Comparison of ENCODE assay signal across 10 mouse cellular contexts in the genomic region with DNA sequence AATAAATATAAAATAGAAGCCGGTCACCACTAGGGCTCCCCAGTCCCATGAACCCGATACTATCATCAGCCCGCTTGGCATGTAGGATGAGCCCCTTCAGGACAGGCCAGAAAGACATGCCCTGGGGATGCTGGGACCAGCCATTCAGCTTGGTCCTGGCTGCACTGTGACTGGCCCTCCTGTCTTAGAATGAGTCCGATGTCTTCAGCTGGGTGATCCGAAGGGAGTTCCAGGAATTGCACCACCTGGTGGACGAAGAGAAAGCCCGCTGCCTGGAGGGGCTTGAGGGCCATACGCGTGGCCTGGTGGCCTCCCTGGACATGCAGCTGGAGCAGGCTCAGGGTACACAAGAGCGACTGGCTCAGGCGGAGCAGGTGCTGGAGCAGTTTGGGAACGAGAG. TPM values are rescaled to one million over a fixed set of nuclear protein-coding genes. Genes with fewer than 3 reads are reported as not detected.
DNase-seq lines count a peak whose midpoint lies in the region; ATAC-seq lines count a peak whose summit lies in the region.
"Had no signal": no experiment of that assay in that cellular context is flagged by ENCODE, and none has a peak within 500 bp of the region (broad histone marks: within the 10 kb centered on the region; RNA-seq: fewer than 3 reads in every experiment).

No protein-coding gene starts in this region.

- 34% methylated on average over 12 of the region's 12 CpGs for WGBS in neural tube, embryonic 15.5 days
- WGBS in hindbrain, embryonic 14.5 days, result 28% methylated on average over 12 of the region's 12 CpGs
- WGBS in midbrain, embryonic 14.5 days, result 30% methylated on average over 12 of the region's 12 CpGs

- no peak for ATAC-seq in neural tube, embryonic 15.5 days (ENCODE audit: low FRiP score)
- 0 out of 2 replicates have a peak, but pooled peaks have one; percentile 27 for ATAC-seq in hindbrain, embryonic 14.5 days (ENCODE audit: low FRiP score)
- ATAC-seq in midbrain, embryonic 14.5 days (ENCODE audit: low FRiP score, low TSS enrichment), result no peak

- 0 out of 2 replicates have a peak, but pooled peaks cover 3% of the 10 kb centered on the region for H3K4me1 ChIP-seq in neural tube, embryonic 15.5 days
- H3K4me1 ChIP-seq in hindbrain, embryonic 14.5 days (replicated peaks; ENCODE audit: control insufficient read depth, insufficient read depth, low read length), result no peaks in the 10 kb centered on the region
- H3K4me1 ChIP-seq in midbrain, embryonic 14.5 days (ENCODE audit: control insufficient read depth, insufficient read depth, low read length), result no peaks in the 10 kb centered on the region
- H3K4me1 ChIP-seq: hindbrain, embryonic 15.5 days had no signal

- no peaks in the 10 kb centered on the region for H3K27me3 ChIP-seq in neural tube, embryonic 15.5 days (replicated peaks)
- no peaks in the 10 kb centered on the region for H3K27me3 ChIP-seq in hindbrain, embryonic 14.5 days (ENCODE audit: control insufficient read depth, insufficient read depth, low read length)
- no peaks in the 10 kb centered on the region; the same call in 1 of the 2 replicates for H3K27me3 ChIP-seq in midbrain, embryonic 14.5 days (ENCODE audit: control insufficient read depth, insufficient read depth, low read length)
- H3K27me3 ChIP-seq: hindbrain, embryonic 15.5 days had no signal

- H3K4me3 ChIP-seq in neural tube, embryonic 15.5 days (replicated peaks), result no peak overlapping the region
- H3K4me3 ChIP-seq in hindbrain, embryonic 14.5 days (replicated peaks; ENCODE audit: low read length), result no peak overlapping the region
- no peak overlapping the region for H3K4me3 ChIP-seq in midbrain, embryonic 14.5 days (replicated peaks; ENCODE audit: low read depth, low read length)
- H3K4me3 ChIP-seq: hindbrain, embryonic 15.5 days had no signal

- no peak overlapping the region for H3K27ac ChIP-seq in neural tube, embryonic 15.5 days (replicated peaks)
- H3K27ac ChIP-seq in hindbrain, embryonic 14.5 days, result no peak overlapping the region
- H3K27ac ChIP-seq in midbrain, embryonic 14.5 days (replicated peaks; ENCODE audit: low read depth, low read length), result no peak overlapping the region
- H3K27ac ChIP-seq: hindbrain, embryonic 15.5 days had no signal

- no peaks in the 10 kb centered on the region for H3K36me3 ChIP-seq in neural tube, embryonic 15.5 days
- H3K36me3 ChIP-seq in hindbrain, embryonic 14.5 days (replicated peaks; ENCODE audit: control insufficient read depth, insufficient read depth), result no peaks in the 10 kb centered on the region
- H3K36me3 ChIP-seq in midbrain, embryonic 14.5 days (ENCODE audit: control insufficient read depth, insufficient read depth, low read length), result no peaks in the 10 kb centered on the region
- H3K36me3 ChIP-seq: hindbrain, embryonic 15.5 days had no signal

- H3K4me2 ChIP-seq in neural tube, embryonic 15.5 days, result no peak overlapping the region
- H3K4me2 ChIP-seq in hindbrain, embryonic 14.5 days (replicated peaks), result no peak overlapping the region
- H3K4me2 ChIP-seq in midbrain, embryonic 14.5 days (ENCODE audit: low read length), result no peak overlapping the region
- H3K4me2 ChIP-seq: hindbrain, embryonic 15.5 days had no signal

- DNase-seq in cerebellum, postnatal 10 days, result peak; percentile 59 to 66
- DNase-seq in cerebellum, adult 9-11 months, result no peak
- DNase-seq in neural tube, embryonic 10.5 days (ENCODE audit: extremely low spot score, low spot score), result peak; percentile 50
- DNase-seq in hindbrain, embryonic 14.5 days (ENCODE audit: low spot score), result peak; percentile 30
- peak; percentile 72 for DNase-seq in midbrain, embryonic 14.5 days
- no peak for DNase-seq in adipocyte (ENCODE audit: low spot score)
- no peak for DNase-seq in right cerebral cortex, postnatal 14 days

- no peaks in the 10 kb centered on the region for H3K9me3 ChIP-seq in neural tube, embryonic 15.5 days (replicated peaks)
- H3K9me3 ChIP-seq in hindbrain, embryonic 14.5 days (ENCODE audit: control insufficient read depth, low read length), result no peaks in the 10 kb centered on the region
- H3K9me3 ChIP-seq in midbrain, embryonic 14.5 days (ENCODE audit: control insufficient read depth, low read length), result no peaks in the 10 kb centered on the region
- H3K9me3 ChIP-seq: G1E; hindbrain, embryonic 15.5 days had no signal

- H3K9ac ChIP-seq in neural tube, embryonic 15.5 days (replicated peaks), result no peak overlapping the region
- no peak overlapping the region for H3K9ac ChIP-seq in hindbrain, embryonic 14.5 days
- H3K9ac ChIP-seq in midbrain, embryonic 14.5 days (replicated peaks; ENCODE audit: low read length), result no peak overlapping the region
- H3K9ac ChIP-seq: hindbrain, embryonic 15.5 days had no signal

RNA-seq across cellular contexts. Expression of gene Nsun5, which starts 6.2 kb away (rescaled TPM):
- 29.4 and 31.8 TPM in 2 replicates for polyA plus RNA-seq in neural tube, embryonic 15.5 days (2015; fragmentation: Nextera tagmentation; extraction: Ambion mirVana)
- polyA plus RNA-seq in hindbrain, embryonic 14.5 days (2014; fragmentation: Nextera tagmentation; extraction: Ambion mirVana), result 21.1 and 21.9 TPM in 2 replicates
- polyA plus RNA-seq in midbrain, embryonic 14.5 days (2014; fragmentation: Nextera tagmentation; extraction: Ambion mirVana), result 21.9 and 30.9 TPM in 2 replicates

RNA-seq across cellular contexts. Expression of gene Trim50, which starts 10.4 kb away (rescaled TPM):
- polyA plus RNA-seq in neural tube, embryonic 15.5 days (2015; fragmentation: Nextera tagmentation; extraction: Ambion mirVana), result 0.13 TPM in 1 of 2 replicates, not detected in the other
- not detected in 2 replicates for polyA plus RNA-seq in hindbrain, embryonic 14.5 days (2014; fragmentation: Nextera tagmentation; extraction: Ambion mirVana)
- polyA plus RNA-seq in midbrain, embryonic 14.5 days (2014; fragmentation: Nextera tagmentation; extraction: Ambion mirVana), result not detected in 2 replicates
- polyA plus RNA-seq: G1E; hindbrain, embryonic 15.5 days had no signal

RNA-seq across cellular contexts. Expression of gene Fkbp6, which starts 13.7 kb away (rescaled TPM):
- 0.20 TPM in 1 of 2 replicates, not detected in the other for polyA plus RNA-seq in neural tube, embryonic 15.5 days (2015; fragmentation: Nextera tagmentation; extraction: Ambion mirVana)
- polyA plus RNA-seq in hindbrain, embryonic 14.5 days (2014; fragmentation: Nextera tagmentation; extraction: Ambion mirVana), result 0.24 TPM in 1 of 2 replicates, not detected in the other
- polyA plus RNA-seq in midbrain, embryonic 14.5 days (2014; fragmentation: Nextera tagmentation; extraction: Ambion mirVana), result 0.38 TPM in 1 of 2 replicates, not detected in the other
- polyA plus RNA-seq: G1E had no signal

RNA-seq across cellular contexts. Expression of gene Pom121, which starts 30.8 kb away (rescaled TPM):
- 7.7 and 9.5 TPM in 2 replicates for polyA plus RNA-seq in neural tube, embryonic 15.5 days (2015; fragmentation: Nextera tagmentation; extraction: Ambion mirVana)
- polyA plus RNA-seq in hindbrain, embryonic 14.5 days (2014; fragmentation: Nextera tagmentation; extraction: Ambion mirVana), result 12.4 and 12.7 TPM in 2 replicates
- 14.4 and 15.2 TPM in 2 replicates for polyA plus RNA-seq in midbrain, embryonic 14.5 days (2014; fragmentation: Nextera tagmentation; extraction: Ambion mirVana)

Comparison
In these comparisons a context has a peak if more than half of its experiments do, and no peak if none do; other contexts are left out.
1. DNase-seq: peak in cerebellum, postnatal 10 days (2 of 2), neural tube, embryonic 10.5 days (single experiment), hindbrain, embryonic 14.5 days (single experiment) and midbrain, embryonic 14.5 days (single experiment); none in cerebellum, adult 9-11 months (single experiment), adipocyte (single experiment) and right cerebral cortex, postnatal 14 days (single experiment).